Mouse (Mus musculus): Measurements from ENCODE around the gene Rngtt. TPM values are rescaled to one million over a fixed set of nuclear protein-coding genes. Genes with fewer than 3 reads are reported as not detected.
A peak's percentile ranks its signal among the peaks of the same experiment; 100 is the strongest.

The Rngtt gene
- polyA plus RNA-seq, 1 experiment from 2014 or later: 22.6 TPM

GRCm38 (mm10) chr4:33524481-33525141 is 214.5 kb downstream of the Rngtt start:
- ATAC-seq (replicated peaks; ENCODE audit: low FRiP score, low TSS enrichment, low read depth) (no peak), DNase-seq (ENCODE audit: low spot score) (peak; percentile 42)
- 93% methylated on average over 10 of the region's 10 CpGs for WGBS
- H3K9me3 ChIP-seq (ENCODE audit: control insufficient read depth, low read length): no peaks in the 10 kb centered on the region
- H3K9ac ChIP-seq (ENCODE audit: low read length): no peak overlapping the region
- H3K36me3 ChIP-seq (ENCODE audit: control insufficient read depth, insufficient read depth, low read length): no peaks in the 10 kb centered on the region
- H3K27me3 ChIP-seq (replicated peaks; ENCODE audit: control insufficient read depth, insufficient read depth, low read length): no peaks in the 10 kb centered on the region
- H3K4me2 ChIP-seq (ENCODE audit: low read length): no peak overlapping the region
- H3K4me3 ChIP-seq (ENCODE audit: low read depth, low read length): no peak overlapping the region
- H3K4me1 ChIP-seq (replicated peaks; ENCODE audit: control insufficient read depth, insufficient read depth, low read length): no peaks in the 10 kb centered on the region
- no peak overlapping the region for H3K27ac ChIP-seq (ENCODE audit: low read depth)

- no peak for ATAC-seq (replicated peaks; ENCODE audit: low FRiP score, low TSS enrichment, low read depth)
- H3K27me3 ChIP-seq (replicated peaks; ENCODE audit: control insufficient read depth, insufficient read depth, low read length): no peaks in the 10 kb centered on the region
- H3K4me1 ChIP-seq (replicated peaks; ENCODE audit: control insufficient read depth, insufficient read depth, low read length): no peaks in the 10 kb centered on the region
- H3K9ac ChIP-seq (ENCODE audit: low read length): no peak overlapping the region
- H3K36me3 ChIP-seq (ENCODE audit: control insufficient read depth, insufficient read depth, low read length): no peaks in the 10 kb centered on the region
- 90% methylated on average over 4 of the region's 4 CpGs for WGBS
- H3K4me2 ChIP-seq (ENCODE audit: low read length): no peak overlapping the region
- no peaks in the 10 kb centered on the region for H3K9me3 ChIP-seq (ENCODE audit: control insufficient read depth, low read length)
- H3K4me3 ChIP-seq (ENCODE audit: low read depth, low read length): no peak overlapping the region
- no peak overlapping the region for H3K27ac ChIP-seq (ENCODE audit: low read depth)
- no peak for DNase-seq (ENCODE audit: low spot score)
Observed at GRCm38 (mm10) chr4:33525272-33525671, 215.2 kb downstream of the Rngtt start.

- H3K27ac ChIP-seq (ENCODE audit: low read depth): no peak overlapping the region
- no peaks in the 10 kb centered on the region for H3K36me3 ChIP-seq (ENCODE audit: control insufficient read depth, insufficient read depth, low read length)
- WGBS: 45% methylated on average over 7 of the region's 7 CpGs
- H3K4me3 ChIP-seq (ENCODE audit: low read depth, low read length): no peak overlapping the region
- no peaks in the 10 kb centered on the region for H3K9me3 ChIP-seq (ENCODE audit: control insufficient read depth, low read length)
- H3K4me2 ChIP-seq (ENCODE audit: low read length): no peak overlapping the region
- DNase-seq (ENCODE audit: low spot score): peak; percentile 41
- no peaks in the 10 kb centered on the region for H3K4me1 ChIP-seq (replicated peaks; ENCODE audit: control insufficient read depth, insufficient read depth, low read length)
- no peak for ATAC-seq (replicated peaks; ENCODE audit: low FRiP score, low TSS enrichment, low read depth)
- no peak overlapping the region for H3K9ac ChIP-seq (ENCODE audit: low read length)
- H3K27me3 ChIP-seq (replicated peaks; ENCODE audit: control insufficient read depth, insufficient read depth, low read length): no peaks in the 10 kb centered on the region
Observed at GRCm38 (mm10) chr4:33526092-33526491, 216.0 kb downstream of the Rngtt start.

- no peak overlapping the region for H3K4me3 ChIP-seq (ENCODE audit: low read depth, low read length)
- peak; percentile 44 for DNase-seq (ENCODE audit: low spot score)
- no peak for ATAC-seq (replicated peaks; ENCODE audit: low FRiP score, low TSS enrichment, low read depth)
- no peaks in the 10 kb centered on the region for H3K36me3 ChIP-seq (ENCODE audit: control insufficient read depth, insufficient read depth, low read length)
- no peaks in the 10 kb centered on the region for H3K9me3 ChIP-seq (ENCODE audit: control insufficient read depth, low read length)
- no peak overlapping the region for H3K27ac ChIP-seq (ENCODE audit: low read depth)
- no peak overlapping the region for H3K4me2 ChIP-seq (ENCODE audit: low read length)
- no peak overlapping the region for H3K9ac ChIP-seq (ENCODE audit: low read length)
- H3K4me1 ChIP-seq (replicated peaks; ENCODE audit: control insufficient read depth, insufficient read depth, low read length): no peaks in the 10 kb centered on the region
- H3K27me3 ChIP-seq (replicated peaks; ENCODE audit: control insufficient read depth, insufficient read depth, low read length): no peaks in the 10 kb centered on the region
- WGBS: 47% methylated on average over 9 of the region's 9 CpGs
Observed at GRCm38 (mm10) chr4:33526675-33527074, 216.6 kb downstream of the Rngtt start.

- H3K9ac ChIP-seq (ENCODE audit: low read length): no peak overlapping the region
- H3K27ac ChIP-seq (ENCODE audit: low read depth): no peak overlapping the region
- no peaks in the 10 kb centered on the region for H3K27me3 ChIP-seq (replicated peaks; ENCODE audit: control insufficient read depth, insufficient read depth, low read length)
- DNase-seq (ENCODE audit: low spot score) (peak; percentile 13), ATAC-seq (replicated peaks; ENCODE audit: low FRiP score, low TSS enrichment, low read depth) (no peak)
- H3K9me3 ChIP-seq (ENCODE audit: control insufficient read depth, low read length): no peaks in the 10 kb centered on the region
- 68% methylated on average over 8 of the region's 8 CpGs for WGBS
- H3K36me3 ChIP-seq (ENCODE audit: control insufficient read depth, insufficient read depth, low read length): no peaks in the 10 kb centered on the region
- H3K4me3 ChIP-seq (ENCODE audit: low read depth, low read length): no peak overlapping the region
- H3K4me1 ChIP-seq (replicated peaks; ENCODE audit: control insufficient read depth, insufficient read depth, low read length): no peaks in the 10 kb centered on the region
- H3K4me2 ChIP-seq (ENCODE audit: low read length): no peak overlapping the region
Observed at GRCm38 (mm10) chr4:33532596-33532995, 222.5 kb downstream of the Rngtt start.

GRCm38 (mm10) chr4:33544755-33545576 is 234.9 kb downstream of the Rngtt start:
- H3K4me2 ChIP-seq (ENCODE audit: low read length): no peak overlapping the region

GRCm38 (mm10) chr4:33545577-33545879 is 235.4 kb downstream of the Rngtt start:
- Histone ChIP-seq H3K9me3 (ENCODE audit: control insufficient read depth, low read length) (no peaks in the 10 kb centered on the region), H3K27ac (ENCODE audit: low read depth) (no peak overlapping the region), H3K9ac (ENCODE audit: low read length) (no peak overlapping the region), H3K27me3 (replicated peaks; ENCODE audit: control insufficient read depth, insufficient read depth, low read length) (no peaks in the 10 kb centered on the region), H3K4me3 (ENCODE audit: low read depth, low read length) (no peak overlapping the region), H3K4me1 (replicated peaks; ENCODE audit: control insufficient read depth, insufficient read depth, low read length) (no peaks in the 10 kb centered on the region; the same call in 1 of the 2 replicates), H3K4me2 (ENCODE audit: low read length) (no peak overlapping the region), H3K36me3 (ENCODE audit: control insufficient read depth, insufficient read depth, low read length) (no peaks in the 10 kb centered on the region)
- no peak for ATAC-seq (replicated peaks; ENCODE audit: low FRiP score, low TSS enrichment, low read depth)
- WGBS: 39% methylated on average over 6 of the region's 6 CpGs
- DNase-seq (ENCODE audit: low spot score): no peak

More at GRCm38 (mm10) chr4:33544755-33545576, 234.9 kb downstream of the Rngtt start:
- H3K36me3 ChIP-seq (ENCODE audit: control insufficient read depth, insufficient read depth, low read length): no peaks in the 10 kb centered on the region
- 66% methylated on average over 13 of the region's 13 CpGs for WGBS
- H3K9me3 ChIP-seq (ENCODE audit: control insufficient read depth, low read length): no peaks in the 10 kb centered on the region
- no peak overlapping the region for H3K27ac ChIP-seq (ENCODE audit: low read depth)
- no peaks in the 10 kb centered on the region; the same call in 1 of the 2 replicates for H3K4me1 ChIP-seq (replicated peaks; ENCODE audit: control insufficient read depth, insufficient read depth, low read length)
- no peak for ATAC-seq (replicated peaks; ENCODE audit: low FRiP score, low TSS enrichment, low read depth)
- no peaks in the 10 kb centered on the region for H3K27me3 ChIP-seq (replicated peaks; ENCODE audit: control insufficient read depth, insufficient read depth, low read length)
- no peak overlapping the region for H3K4me3 ChIP-seq (ENCODE audit: low read depth, low read length)
- peak; percentile 50 for DNase-seq (ENCODE audit: low spot score)
- H3K9ac ChIP-seq (ENCODE audit: low read length): no peak overlapping the region

- H3K36me3 ChIP-seq (ENCODE audit: control insufficient read depth, insufficient read depth, low read length): no peaks in the 10 kb centered on the region
- H3K27ac ChIP-seq (ENCODE audit: low read depth): no peak overlapping the region
- H3K9ac ChIP-seq (ENCODE audit: low read length): no peak overlapping the region
- no peaks in the 10 kb centered on the region for H3K9me3 ChIP-seq (ENCODE audit: control insufficient read depth, low read length)
- no peak for ATAC-seq (replicated peaks; ENCODE audit: low FRiP score, low TSS enrichment, low read depth)
- WGBS: 87% methylated on average over 11 of the region's 11 CpGs
- no peaks in the 10 kb centered on the region for H3K27me3 ChIP-seq (replicated peaks; ENCODE audit: control insufficient read depth, insufficient read depth, low read length)
- no peak overlapping the region for H3K4me2 ChIP-seq (ENCODE audit: low read length)
- no peak overlapping the region for H3K4me3 ChIP-seq (ENCODE audit: low read depth, low read length)
- peak; percentile 38 for DNase-seq (ENCODE audit: low spot score)
- H3K4me1 ChIP-seq (replicated peaks; ENCODE audit: control insufficient read depth, insufficient read depth, low read length): no peaks in the 10 kb centered on the region; the same call in 1 of the 2 replicates
Observed at GRCm38 (mm10) chr4:33546278-33546677, 236.2 kb downstream of the Rngtt start.
